Mouse (Mus musculus) intestine, postnatal 0 days (tissue): Measurements from ENCODE around the gene Hspa1a. TPM values are rescaled to one million over a fixed set of nuclear protein-coding genes. Genes with fewer than 3 reads are reported as not detected.
"Not testable (repeated sequence)": the region's sequence is repeated elsewhere in the genome, so short reads cannot be mapped to it uniquely, and the experiment has no call there.

Source experiments
- ATAC-seq: fragments of 200-750 bp; cut with Nextera tagmentation; 2 replicates; pipeline ENCODE4 v1.8.0; 2017; ENCODE audit warnings: mild to moderate bottlenecking, moderate TSS enrichment, moderate library complexity
- H3K27ac ChIP-seq: fragments of 300-500 bp; sonication (generic); 2 replicates; pipeline ENCODE4 v1.5.1; 2014; ENCODE audit warnings: mild to moderate bottlenecking, low read depth, low read length, moderate library complexity
- H3K27me3 ChIP-seq: fragments of 300-500 bp; sonication (generic); replicated peaks from 2 replicates; pipeline ENCODE4 v1.6.1; 2014; ENCODE audit warnings: low read length, mixed read lengths; ENCODE audit not compliant: control insufficient read depth, insufficient read depth
- H3K36me3 ChIP-seq: fragments of 300-500 bp; sonication (generic); 2 replicates; pipeline ENCODE4 v1.6.1; 2014; ENCODE audit warnings: mild to moderate bottlenecking, moderate library complexity; ENCODE audit not compliant: control insufficient read depth, insufficient read depth
- H3K4me1 ChIP-seq: fragments of 300-500 bp; sonication (generic); replicated peaks from 2 replicates; pipeline ENCODE4 v1.6.1; 2014; ENCODE audit warnings: antibody characterized with exemption, low read length, mixed read lengths; ENCODE audit not compliant: control insufficient read depth, insufficient read depth
- H3K4me2 ChIP-seq: fragments of 300-500 bp; sonication (generic); replicated peaks from 2 replicates; pipeline ENCODE4 v1.6.1; 2014; ENCODE audit warnings: low read depth, mild to moderate bottlenecking, moderate library complexity
- H3K4me3 ChIP-seq: fragments of 300-500 bp; sonication (generic); 2 replicates; pipeline ENCODE4 v1.5.1; 2014; ENCODE audit warnings: low read depth, low read length
- H3K9ac ChIP-seq: fragments of 300-500 bp; sonication (generic); 2 replicates; pipeline ENCODE4 v1.6.1; 2014; ENCODE audit warnings: mild to moderate bottlenecking, low read depth, low read length
- H3K9me3 ChIP-seq: fragments of 300-500 bp; sonication (generic); 2 replicates; pipeline ENCODE4 v1.6.1; 2016; ENCODE audit warnings: mixed run types; ENCODE audit not compliant: control insufficient read depth
- CTCF ChIP-seq: sonication (generic); IDR thresholded peaks from 2 replicates; pipeline ENCODE4 v1.5.1; 2016; ENCODE audit warnings: low read depth, mild to moderate bottlenecking, control low read depth, antibody characterized with exemption, moderate library complexity
- WGBS: fragments of 180-500 bp; shearing (Covaris S2); extraction: QIAGEN DNeasy Blood & Tissue Kit; methylation state at CpG from one replicate; pipeline ENCODE4 v1.1.7; 2014; 5-methylcytosine and 5-hydroxymethylcytosine counted together
- polyA plus RNA-seq: library from polyadenylated mRNA; unstranded; fragments of >200 nt; fragmentation: Nextera tagmentation; extraction: Ambion mirVana; gene quantifications from 2 replicates; pipeline ENCODE4 v1.2.1, GENCODE M21; 2015

Gene Hspa1a
- polyA plus RNA-seq, 1 experiment from 2014 or later, result 6.5 TPM

DNA sequence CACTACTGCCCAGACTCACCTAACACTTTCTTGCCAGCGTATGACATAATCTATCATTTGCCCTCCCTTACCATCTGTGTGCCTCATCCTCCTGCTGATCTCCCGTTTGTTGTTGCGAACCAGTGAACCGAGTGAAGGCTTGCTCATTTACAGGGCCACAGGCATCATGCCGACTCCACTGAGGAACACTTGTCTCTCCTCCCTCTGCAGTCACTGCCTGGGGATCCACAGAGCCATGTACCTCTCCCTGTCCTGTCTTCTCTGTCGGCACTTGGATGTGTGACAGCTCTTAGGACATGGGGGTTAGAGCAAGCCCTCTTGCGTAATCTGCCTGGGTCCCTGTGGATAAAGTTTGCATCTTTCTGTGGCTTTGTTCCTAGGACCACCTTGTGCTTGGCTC lies 37.6 kb upstream of the Hspa1a start:
- no peak overlapping the region for H3K4me3 ChIP-seq
- no peak overlapping the region for H3K27ac ChIP-seq
- peaks cover 80% of the 10 kb centered on the region for H3K36me3 ChIP-seq
- no peak overlapping the region for H3K4me2 ChIP-seq
- no peaks in the 10 kb centered on the region for H3K9me3 ChIP-seq
- 85% methylated on average over 7 of the region's 7 CpGs for WGBS
- TF ChIP-seq CTCF, result no peak
- H3K27me3 ChIP-seq, result no peaks in the 10 kb centered on the region
- no peaks in the 10 kb centered on the region for H3K4me1 ChIP-seq
- ATAC-seq, result no peak
- H3K9ac ChIP-seq, result no peak overlapping the region

GRCm38 (mm10) chr17:35007387-35007991 lies 35.5 kb upstream of the Hspa1a start:
- Histone ChIP-seq H3K4me2 (no peak overlapping the region), H3K9me3 (no peaks in the 10 kb centered on the region), H3K36me3 (peaks cover 65% of the 10 kb centered on the region), H3K4me3 (no peak overlapping the region), H3K9ac (no peak overlapping the region), H3K27ac (no peak overlapping the region), H3K27me3 (no peaks in the 10 kb centered on the region), H3K4me1 (no peaks in the 10 kb centered on the region)
- WGBS, result 92% methylated on average over 7 of the region's 7 CpGs
- ATAC-seq, result no peak
- peak; percentile 33 for TF ChIP-seq CTCF

DNA sequence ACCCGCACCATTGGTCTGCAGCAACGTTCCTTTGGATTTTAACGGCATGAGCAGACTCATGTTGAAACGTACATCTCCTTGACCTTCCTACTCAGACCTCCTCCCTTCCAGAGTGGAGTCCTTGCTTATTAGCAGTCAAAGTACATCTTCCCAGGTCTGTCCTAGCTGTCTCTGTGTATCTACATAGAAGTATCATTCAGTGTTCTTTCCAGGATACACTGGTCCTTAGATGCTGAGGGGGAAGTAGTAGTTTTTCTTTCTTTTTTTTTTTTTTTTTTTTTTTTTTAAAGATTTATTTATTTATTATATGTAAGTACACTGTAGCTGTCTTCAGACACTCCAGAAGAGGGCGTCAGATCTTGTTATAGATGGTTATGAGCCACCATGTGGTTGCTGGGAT lies 33.9 kb upstream of the Hspa1a start:
- not testable (repeated sequence) for H3K27ac ChIP-seq, H3K4me3 ChIP-seq, ATAC-seq, H3K9me3 ChIP-seq, H3K4me1 ChIP-seq, H3K27me3 ChIP-seq, H3K9ac ChIP-seq
- peaks cover 49% of the 10 kb centered on the region for H3K36me3 ChIP-seq
- 82% methylated on average over 4 of the region's 5 CpGs for WGBS
- peak overlapping the region; percentile 48 for H3K4me2 ChIP-seq

GRCm38 (mm10) chr17:35005158-35005557 lies 33.2 kb upstream of the Hspa1a start:
- H3K36me3 ChIP-seq, result peaks cover 42% of the 10 kb centered on the region
- H3K27me3 ChIP-seq, result no peaks in the 10 kb centered on the region
- 91% methylated on average over 10 of the region's 10 CpGs for WGBS
- peak overlapping the region; percentile 48 for H3K4me2 ChIP-seq
- no peaks in the 10 kb centered on the region for H3K4me1 ChIP-seq
- no peak for TF ChIP-seq CTCF
- H3K4me3 ChIP-seq, result 0 out of 2 replicates have a peak overlapping the region, but pooled peaks have one; percentile 3
- no peak for ATAC-seq
- H3K9ac ChIP-seq, result no peak overlapping the region; the same call in 1 of the 2 replicates
- peak overlapping the region; percentile 80 for H3K27ac ChIP-seq
- H3K9me3 ChIP-seq, result no peaks in the 10 kb centered on the region

GRCm38 (mm10) chr17:35004075-35004717 lies 32.2 kb upstream of the Hspa1a start:
- Histone ChIP-seq H3K9me3 (no peaks in the 10 kb centered on the region), H3K27ac (peak overlapping the region; percentile 80), H3K4me2 (peak overlapping the region; percentile 48), H3K36me3 (peaks cover 32% of the 10 kb centered on the region), H3K4me1 (peaks cover 1% of the 10 kb centered on the region; the same call in 1 of the 2 replicates), H3K9ac (no peak overlapping the region), H3K4me3 (no peak overlapping the region), H3K27me3 (no peaks in the 10 kb centered on the region)
- no peak for TF ChIP-seq CTCF
- 76% methylated on average over 17 of the region's 17 CpGs for WGBS
- ATAC-seq, result peak; percentile 37; the same call in 1 of the 2 replicates

- Histone ChIP-seq H3K27me3 (no peaks in the 10 kb centered on the region), H3K27ac (peak overlapping the region; percentile 70), H3K9me3 (no peaks in the 10 kb centered on the region), H3K4me2 (peak overlapping the region; percentile 96; the same call in 1 of the 2 replicates), H3K9ac (no peak overlapping the region), H3K36me3 (peaks cover 25% of the 10 kb centered on the region), H3K4me3 (peak overlapping the region; percentile 68; the same call in 1 of the 2 replicates), H3K4me1 (peaks cover 8% of the 10 kb centered on the region; the same call in 1 of the 2 replicates)
- no peak for ATAC-seq
- TF ChIP-seq CTCF, result no peak
- 34% methylated on average over 9 of the region's 9 CpGs for WGBS
These were observed 31.3 kb upstream of the Hspa1a start for GRCm38 (mm10) chr17:35003022-35003838.
